Mouse (Mus musculus) left cerebral cortex, postnatal 4 days (tissue): ENCODE data around the gene Nptxr. TPM values are rescaled to one million over a fixed set of nuclear protein-coding genes. Genes with fewer than 3 reads are reported as not detected.

ENCODE experiments used
- total RNA-seq, 2 experiments: library from RNA; stranded (reverse); gene quantifications; 2 replicates each; pipeline ENCODE4 v1.2.3; 2021

The Nptxr gene
- total RNA-seq, 2 experiments from 2014 or later: 240 to 277 TPM

Other genes with a start within 250 kb of the Nptxr start
- gene Dmc1, start 199.7 kb downstream of the Nptxr start, total RNA-seq: 1 to 10 TPM; 1.6 to 2.3 TPM
- gene Fam227a, start 145.8 kb downstream of the Nptxr start, total RNA-seq: 10 to 100 TPM; 13.5 to 17.2 TPM
- 10 to 100 TPM; 55.6 to 60.1 TPM for gene Cby1, start 145.6 kb downstream of the Nptxr start, total RNA-seq
- gene Tomm22, start 133.9 kb downstream of the Nptxr start, total RNA-seq: 100 to 1,000 TPM; 109 to 110 TPM
- gene Josd1, start 116.8 kb downstream of the Nptxr start, total RNA-seq: 10 to 100 TPM; 31.2 to 32.0 TPM
- 10 to 100 TPM; 62.4 to 62.9 TPM for gene Gtpbp1, start 113.9 kb downstream of the Nptxr start, total RNA-seq
- gene Sun2, start 62.2 kb downstream of the Nptxr start, total RNA-seq: 10 to 100 TPM; 27.0 to 29.4 TPM
- 10 to 100 TPM; 30.4 to 34.4 TPM for gene Dnal4, start 26.9 kb downstream of the Nptxr start, total RNA-seq
- 10 to 100 TPM in 1 of 2 experiments, 1 to 10 TPM in 1; 6.6 to 14.9 TPM for gene Npcd, start 29.5 kb upstream of the Nptxr start, total RNA-seq
- gene Cbx6, start 29.9 kb upstream of the Nptxr start, total RNA-seq: 100 to 1,000 TPM; 105 to 125 TPM
- 1 to 10 TPM; 4.7 to 6.0 TPM for gene Apobec3, start 86.9 kb upstream of the Nptxr start, total RNA-seq
- 1 to 10 TPM; 5.6 to 6.8 TPM for gene Cbx7, start 166.4 kb upstream of the Nptxr start, total RNA-seq
- gene Pdgfb, start 210.2 kb upstream of the Nptxr start, total RNA-seq: 10 to 100 TPM; 19.2 to 26.6 TPM